Mouse (Mus musculus) ES-Bruce4 (cell line): Measurements from ENCODE around the gene Psma6.

Experiments
- CTCF ChIP-seq: IDR thresholded peaks from one replicate; pipeline ENCODE4 v1.8.1; 2011; ENCODE audit warnings: low read depth, low read length
- EP300 ChIP-seq: IDR thresholded peaks from 2 replicates; pipeline ENCODE4 v1.6.1; 2011; ENCODE audit warnings: low read depth, low read length; ENCODE audit not compliant: insufficient read depth
- POLR2A ChIP-seq: IDR thresholded peaks from one replicate; pipeline ENCODE4 v1.8.1; 2011; ENCODE audit warnings: low read length; ENCODE audit not compliant: insufficient read depth

DNA sequence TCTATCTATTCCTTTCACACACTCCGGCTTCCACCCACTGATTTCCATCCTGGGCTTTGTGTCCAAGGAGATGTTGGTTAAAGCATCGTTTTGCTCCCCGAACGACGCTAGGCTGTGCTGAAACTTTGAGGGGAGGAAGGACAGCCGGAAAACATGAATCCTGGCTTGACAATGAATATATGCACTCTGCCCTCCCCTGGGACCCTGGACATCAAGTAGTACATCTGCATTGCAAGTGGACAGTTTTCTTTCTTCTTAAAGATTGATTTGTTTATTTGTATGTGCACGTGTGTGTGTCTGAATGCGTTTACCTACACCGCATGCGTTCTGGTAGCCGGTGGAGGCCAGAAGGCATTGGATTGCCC is 63.4 kb downstream of the Psma6 start:
- no peak for TF ChIP-seq CTCF
- TF ChIP-seq POLR2A, result no peak
- no peak for TF ChIP-seq EP300
